16 mouse cellular contexts compared by ENCODE assay signal in genomic region chr4:57060319-57060831, GRCm38 (mm10).
"Had no signal": no experiment of that assay in that cellular context is flagged by ENCODE, and none has a peak within 500 bp of the region (broad histone marks: within the 10 kb centered on the region; RNA-seq: fewer than 3 reads in every experiment).

No protein-coding gene starts in this region.

- H3K4me1 ChIP-seq: lung, embryonic 15.5 days had no signal

- H3K4me3 ChIP-seq: layer of hippocampus, adult 2 months; limb, embryonic 12.5 days; liver, embryonic 13.5 days; lung, embryonic 15.5 days; neural tube, embryonic 13.5 days had no signal

- H3K9me3 ChIP-seq: limb, embryonic 12.5 days; liver, embryonic 13.5 days; lung, embryonic 15.5 days; neural tube, embryonic 13.5 days had no signal

- H3K36me3 ChIP-seq: limb, embryonic 12.5 days; liver, embryonic 13.5 days; lung, embryonic 15.5 days; neural tube, embryonic 13.5 days had no signal

- H3K27me3 ChIP-seq: limb, embryonic 12.5 days; liver, embryonic 13.5 days; neural tube, embryonic 13.5 days had no signal

- ATAC-seq: liver, postnatal 0 days had no signal

- H3K4me2 ChIP-seq: limb, embryonic 12.5 days; liver, embryonic 13.5 days; lung, embryonic 15.5 days; neural tube, embryonic 13.5 days had no signal

- H3K9ac ChIP-seq: limb, embryonic 12.5 days; liver, embryonic 13.5 days; liver, postnatal 0 days; lung, embryonic 15.5 days; neural tube, embryonic 13.5 days had no signal

- DNase-seq: kidney, adult 18-20 months; kidney, postnatal 10 days; kidney, postnatal 4 days; liver; liver, embryonic 13.5 days; liver, postnatal 0 days; lung, postnatal 36 days; midbrain, embryonic 14.5 days; retina, postnatal 1 day; right cerebral cortex, postnatal 25 days; thymus, adult 18-20 months; thymus, postnatal 25 days had no signal

- H3K27ac ChIP-seq: layer of hippocampus, adult 2 months; limb, embryonic 12.5 days; liver, embryonic 13.5 days; lung, embryonic 15.5 days; neural tube, embryonic 13.5 days had no signal
